Mouse (Mus musculus) embryonic facial prominence, embryonic 10.5 days (tissue): Measurements from ENCODE around the gene Pik3cb. TPM values are rescaled to one million over a fixed set of nuclear protein-coding genes. Genes with fewer than 3 reads are reported as not detected.

Experiments used
- DNase-seq: peaks from one replicate; pipeline ENCODE4 v3.0.0-alpha.2; 2017; ENCODE audit warnings: low spot score
- H3K27ac ChIP-seq: fragments of 300-500 bp; sonication (generic); replicated peaks from 2 replicates; pipeline ENCODE4 v1.5.1; 2016; ENCODE audit warnings: mild to moderate bottlenecking
- H3K27me3 ChIP-seq: fragments of 300-500 bp; sonication (generic); replicated peaks from 2 replicates; pipeline ENCODE4 v1.6.1; 2016; ENCODE audit warnings: low read depth, mild to moderate bottlenecking; ENCODE audit not compliant: poor library complexity, severe bottlenecking
- H3K36me3 ChIP-seq: fragments of 300-500 bp; sonication (generic); replicated peaks from 2 replicates; pipeline ENCODE4 v1.6.1; 2016; ENCODE audit warnings: mild to moderate bottlenecking, moderate library complexity
- H3K4me1 ChIP-seq: fragments of 300-500 bp; sonication (generic); 2 replicates; pipeline ENCODE4 v1.6.1; 2016
- H3K4me3 ChIP-seq: fragments of 300-500 bp; sonication (generic); 2 replicates; pipeline ENCODE4 v1.5.1; 2016; ENCODE audit warnings: mild to moderate bottlenecking, moderate library complexity
- H3K9me3 ChIP-seq: fragments of 300-500 bp; sonication (generic); 2 replicates; pipeline ENCODE4 v1.6.1; 2016; ENCODE audit warnings: mild to moderate bottlenecking
- WGBS: fragments of 180-500 bp; shearing (Covaris S2); methylation state at CpG from one replicate; pipeline ENCODE4 v1.1.7; 2016; 5-methylcytosine and 5-hydroxymethylcytosine counted together
- polyA plus RNA-seq: library from polyadenylated mRNA; unstranded; fragments of >200 nt; fragmentation: Nextera tagmentation; extraction: Ambion mirVana; gene quantifications from 2 replicates; pipeline ENCODE4 v1.2.1, GENCODE M21; 2016

Pik3cb gene
- polyA plus RNA-seq, 1 experiment from 2014 or later: 1.3 TPM

- 83% methylated on average over 3 of the region's 3 CpGs for WGBS
- Histone ChIP-seq H3K27ac (no peak overlapping the region), H3K9me3 (no peaks in the 10 kb centered on the region), H3K27me3 (0 out of 2 replicates have a peak, but pooled peaks cover 3% of the 10 kb centered on the region), H3K4me1 (peaks cover 6% of the 10 kb centered on the region), H3K36me3 (no peaks in the 10 kb centered on the region), H3K4me3 (no peak overlapping the region)
- DNase-seq: no peak
These were observed 123.7 kb downstream of the Pik3cb start for GRCm38 (mm10) chr9:99016759-99017158.

DNA sequence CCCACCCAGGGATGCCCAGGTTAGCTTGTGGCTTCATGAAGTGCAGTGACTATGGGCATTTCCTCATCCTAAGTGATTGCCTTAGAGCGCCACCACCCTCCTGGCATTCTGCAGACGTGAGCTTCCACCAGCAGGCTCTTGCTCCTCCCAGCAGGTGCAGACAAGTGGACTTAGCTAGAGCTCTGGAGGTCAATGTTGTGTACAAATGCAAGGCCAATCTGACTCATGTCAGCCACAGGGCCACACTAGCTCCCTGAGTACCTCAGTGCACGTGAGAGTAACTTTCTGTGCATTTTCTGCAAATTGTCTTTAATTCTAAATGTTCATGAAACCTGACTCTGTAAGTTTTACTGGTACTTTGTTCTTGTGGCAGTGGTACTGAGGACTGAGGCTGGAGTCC lies 124.1 kb downstream of the Pik3cb start:
- no peak overlapping the region for H3K4me3 ChIP-seq
- WGBS: 68% methylated on average over 3 of the region's 3 CpGs
- no peak for DNase-seq

GRCm38 (mm10) chr9:99009898-99010199 lies 130.6 kb downstream of the Pik3cb start:
- Histone ChIP-seq H3K4me1 (peaks cover 6% of the 10 kb centered on the region), H3K4me3 (no peak overlapping the region), H3K36me3 (peaks cover 15% of the 10 kb centered on the region), H3K9me3 (no peaks in the 10 kb centered on the region), H3K27me3 (no peaks in the 10 kb centered on the region), H3K27ac (no peak overlapping the region)
- no peak for DNase-seq
- 82% methylated on average over 3 of the region's 3 CpGs for WGBS

More for the DNA sequence above, 124.1 kb downstream of the Pik3cb start:
- Histone ChIP-seq H3K4me1 (peaks cover 6% of the 10 kb centered on the region), H3K36me3 (no peaks in the 10 kb centered on the region), H3K27ac (no peak overlapping the region), H3K9me3 (no peaks in the 10 kb centered on the region), H3K27me3 (0 out of 2 replicates have a peak, but pooled peaks cover 3% of the 10 kb centered on the region)

GRCm38 (mm10) chr9:99009069-99009897 lies 131.1 kb downstream of the Pik3cb start:
- 85% methylated on average over 12 of the region's 12 CpGs for WGBS
- no peak for DNase-seq
- H3K27me3 ChIP-seq: no peaks in the 10 kb centered on the region
- no peak overlapping the region for H3K27ac ChIP-seq
- no peak overlapping the region for H3K4me3 ChIP-seq
- H3K9me3 ChIP-seq: no peaks in the 10 kb centered on the region
- peaks cover 19% of the 10 kb centered on the region for H3K36me3 ChIP-seq
- H3K4me1 ChIP-seq: peaks cover 6% of the 10 kb centered on the region

- Histone ChIP-seq H3K27me3 (no peaks in the 10 kb centered on the region), H3K27ac (no peak overlapping the region), H3K9me3 (no peaks in the 10 kb centered on the region), H3K4me1 (no peaks in the 10 kb centered on the region), H3K36me3 (peaks cover 65% of the 10 kb centered on the region), H3K4me3 (no peak overlapping the region)
- 93% methylated on average over 6 of the region's 6 CpGs for WGBS
- DNase-seq: no peak
These were observed 139.1 kb downstream of the Pik3cb start for GRCm38 (mm10) chr9:99001326-99001725.

GRCm38 (mm10) chr9:98999881-99000339 lies 140.5 kb downstream of the Pik3cb start:
- no peaks in the 10 kb centered on the region for H3K9me3 ChIP-seq
- DNase-seq: no peak
- no peaks in the 10 kb centered on the region for H3K27me3 ChIP-seq
- no peak overlapping the region for H3K27ac ChIP-seq
- peaks cover 56% of the 10 kb centered on the region for H3K36me3 ChIP-seq
- no peak overlapping the region for H3K4me3 ChIP-seq
- H3K4me1 ChIP-seq: no peaks in the 10 kb centered on the region
- 88% methylated on average over 9 of the region's 9 CpGs for WGBS

GRCm38 (mm10) chr9:98994103-98994502 lies 146.3 kb downstream of the Pik3cb start:
- H3K4me3 ChIP-seq: no peak overlapping the region
- H3K36me3 ChIP-seq: peaks cover 27% of the 10 kb centered on the region
- H3K27me3 ChIP-seq: no peaks in the 10 kb centered on the region
- 93% methylated on average over 4 of the region's 4 CpGs for WGBS
- DNase-seq: no peak
- H3K4me1 ChIP-seq: no peaks in the 10 kb centered on the region
- H3K9me3 ChIP-seq: no peaks in the 10 kb centered on the region
- no peak overlapping the region for H3K27ac ChIP-seq

DNA sequence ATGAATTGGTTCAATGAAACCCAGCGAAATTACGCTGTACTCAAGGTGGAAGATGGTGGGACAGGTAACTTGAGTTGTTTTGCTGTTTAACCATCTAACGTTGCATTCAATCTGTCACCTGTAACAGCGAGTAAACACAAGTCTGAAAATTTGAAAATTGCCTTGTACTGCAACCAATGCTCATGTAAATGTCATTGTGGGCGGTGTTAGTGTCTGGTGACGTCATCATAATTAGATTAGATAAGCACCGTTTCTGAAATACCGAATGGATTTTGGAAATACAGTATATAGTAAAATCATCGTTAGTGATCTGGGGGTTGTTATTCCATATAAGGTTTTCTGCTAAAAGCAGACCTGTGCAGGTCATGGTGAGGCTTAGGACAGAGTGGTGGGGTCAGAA lies 153.3 kb downstream of the Pik3cb start:
- no peaks in the 10 kb centered on the region for H3K9me3 ChIP-seq
- H3K4me3 ChIP-seq: peak overlapping the region; percentile 78
- peaks cover 25% of the 10 kb centered on the region for H3K27me3 ChIP-seq
- no peak overlapping the region for H3K27ac ChIP-seq
- WGBS: 53% methylated on average over 9 of the region's 9 CpGs
- DNase-seq: no peak
- H3K4me1 ChIP-seq: peaks cover 13% of the 10 kb centered on the region
- H3K36me3 ChIP-seq: no peaks in the 10 kb centered on the region

Other genes with a start within 250 kb of the Pik3cb start
- not detected in 2 replicates for gene 7420426K07Rik, start 237.5 kb downstream of the Pik3cb start, polyA plus RNA-seq
- 1.9 and 2.4 TPM in 2 replicates for gene Foxl2, start 185.3 kb downstream of the Pik3cb start, polyA plus RNA-seq
- gene Faim, start 154.2 kb downstream of the Pik3cb start, polyA plus RNA-seq: 58.1 and 61.8 TPM in 2 replicates
- gene Gm1123, start 104.9 kb downstream of the Pik3cb start, polyA plus RNA-seq: not detected in 2 replicates
- not detected in 2 replicates for gene Faiml, start 96.6 kb upstream of the Pik3cb start, polyA plus RNA-seq
- 42.4 and 46.8 TPM in 2 replicates for gene Cep70, start 102.7 kb upstream of the Pik3cb start, polyA plus RNA-seq
- 0.21 and 0.33 TPM in 2 replicates for gene Esyt3, start 217.9 kb upstream of the Pik3cb start, polyA plus RNA-seq